Mouse (Mus musculus): ENCODE data around the gene Pitpnc1. TPM values are rescaled to one million over a fixed set of nuclear protein-coding genes. Genes with fewer than 3 reads are reported as not detected.
A peak's percentile ranks its signal among the peaks of the same experiment; 100 is the strongest.

The Pitpnc1 gene
- polyA plus RNA-seq, 1 experiment from 2014 or later: 21.5 TPM

- Histone ChIP-seq H3K36me3 (peaks cover 4% of the 10 kb centered on the region; the same call in 1 of the 2 replicates), H3K27me3 (no peaks in the 10 kb centered on the region), H3K4me1 (peaks cover 62% of the 10 kb centered on the region), H3K9me3 (replicated peaks) (no peaks in the 10 kb centered on the region), H3K4me2 (peak overlapping the region; percentile 4; the same call in 1 of the 2 replicates), H3K9ac (no peak overlapping the region), H3K27ac (0 out of 2 replicates have a peak overlapping the region, but pooled peaks have one; percentile 32), H3K4me3 (replicated peaks) (no peak overlapping the region)
- WGBS: 55% methylated on average over 17 of the region's 17 CpGs
- ATAC-seq (replicated peaks; ENCODE audit: low FRiP score): peak; percentile 23; the same call in 1 of the 2 replicates
Observed at GRCm38 (mm10) chr11:107449169-107449910, 21.2 kb downstream of the Pitpnc1 start.

GRCm38 (mm10) chr11:107447915-107448314 lies 22.6 kb downstream of the Pitpnc1 start:
- ATAC-seq (replicated peaks; ENCODE audit: low FRiP score): no peak
- 81% methylated on average over 9 of the region's 9 CpGs for WGBS
- no peaks in the 10 kb centered on the region for H3K36me3 ChIP-seq

GRCm38 (mm10) chr11:107447349-107447748 lies 23.1 kb downstream of the Pitpnc1 start:
- 56% methylated on average over 5 of the region's 5 CpGs for WGBS
- H3K27me3 ChIP-seq: no peaks in the 10 kb centered on the region
- no peak overlapping the region for H3K4me3 ChIP-seq (replicated peaks)
- no peak overlapping the region for H3K4me2 ChIP-seq
- no peaks in the 10 kb centered on the region for H3K36me3 ChIP-seq
- no peak for ATAC-seq (replicated peaks; ENCODE audit: low FRiP score)
- H3K9ac ChIP-seq: no peak overlapping the region
- 0 out of 2 replicates have a peak overlapping the region, but pooled peaks have one; percentile 45 for H3K27ac ChIP-seq
- H3K9me3 ChIP-seq (replicated peaks): no peaks in the 10 kb centered on the region
- H3K4me1 ChIP-seq: peaks cover 71% of the 10 kb centered on the region

More at GRCm38 (mm10) chr11:107447915-107448314, 22.6 kb downstream of the Pitpnc1 start:
- Histone ChIP-seq H3K27me3 (no peaks in the 10 kb centered on the region), H3K9me3 (replicated peaks) (no peaks in the 10 kb centered on the region), H3K4me3 (replicated peaks) (no peak overlapping the region), H3K4me2 (no peak overlapping the region), H3K4me1 (peaks cover 72% of the 10 kb centered on the region), H3K27ac (no peak overlapping the region), H3K9ac (no peak overlapping the region)

- Histone ChIP-seq H3K9me3 (replicated peaks) (no peaks in the 10 kb centered on the region), H3K36me3 (no peaks in the 10 kb centered on the region), H3K9ac (no peak overlapping the region), H3K27ac (0 out of 2 replicates have a peak overlapping the region, but pooled peaks have one; percentile 45), H3K27me3 (no peaks in the 10 kb centered on the region), H3K4me3 (replicated peaks) (no peak overlapping the region), H3K4me1 (peaks cover 66% of the 10 kb centered on the region), H3K4me2 (no peak overlapping the region)
- no peak for ATAC-seq (replicated peaks; ENCODE audit: low FRiP score)
- WGBS: 70% methylated on average over 6 of the region's 6 CpGs
Observed at GRCm38 (mm10) chr11:107446650-107447049, 23.8 kb downstream of the Pitpnc1 start.

- Histone ChIP-seq H3K4me1 (peaks cover 57% of the 10 kb centered on the region), H3K27ac (no peak overlapping the region), H3K27me3 (no peaks in the 10 kb centered on the region), H3K9ac (no peak overlapping the region), H3K9me3 (replicated peaks) (no peaks in the 10 kb centered on the region), H3K4me2 (no peak overlapping the region), H3K36me3 (no peaks in the 10 kb centered on the region), H3K4me3 (replicated peaks) (no peak overlapping the region)
- no peak for ATAC-seq (replicated peaks; ENCODE audit: low FRiP score)
- 90% methylated on average over 3 of the region's 3 CpGs for WGBS
Observed at GRCm38 (mm10) chr11:107445683-107446082, 24.8 kb downstream of the Pitpnc1 start.

GRCm38 (mm10) chr11:107443121-107444095 lies 27.1 kb downstream of the Pitpnc1 start:
- Histone ChIP-seq H3K9me3 (replicated peaks) (no peaks in the 10 kb centered on the region; the same call in 1 of the 2 replicates), H3K27ac (peak overlapping the region; percentile 41; the same call in 1 of the 2 replicates), H3K9ac (no peak overlapping the region), H3K4me1 (peaks cover 35% of the 10 kb centered on the region), H3K4me2 (no peak overlapping the region), H3K27me3 (no peaks in the 10 kb centered on the region), H3K4me3 (replicated peaks) (no peak overlapping the region), H3K36me3 (no peaks in the 10 kb centered on the region)
- ATAC-seq (replicated peaks; ENCODE audit: low FRiP score): no peak
- 52% methylated on average over 12 of the region's 12 CpGs for WGBS

GRCm38 (mm10) chr11:107441050-107441449 lies 29.4 kb downstream of the Pitpnc1 start:
- WGBS: 53% methylated on average over 3 of the region's 3 CpGs
- no peaks in the 10 kb centered on the region; the same call in 1 of the 2 replicates for H3K9me3 ChIP-seq (replicated peaks)
- no peak overlapping the region for H3K4me2 ChIP-seq
- H3K4me1 ChIP-seq: peaks cover 20% of the 10 kb centered on the region
- ATAC-seq (replicated peaks; ENCODE audit: low FRiP score): no peak
- no peak overlapping the region for H3K9ac ChIP-seq
- H3K4me3 ChIP-seq (replicated peaks): no peak overlapping the region
- H3K27me3 ChIP-seq: no peaks in the 10 kb centered on the region
- H3K27ac ChIP-seq: no peak overlapping the region
- no peaks in the 10 kb centered on the region for H3K36me3 ChIP-seq

GRCm38 (mm10) chr11:107438140-107438539 lies 32.4 kb downstream of the Pitpnc1 start:
- H3K36me3 ChIP-seq: no peaks in the 10 kb centered on the region
- 77% methylated on average over 3 of the region's 3 CpGs for WGBS
- no peak overlapping the region for H3K9ac ChIP-seq
- peaks cover 5% of the 10 kb centered on the region for H3K4me1 ChIP-seq
- no peaks in the 10 kb centered on the region for H3K27me3 ChIP-seq
- ATAC-seq (replicated peaks; ENCODE audit: low FRiP score): no peak
- no peak overlapping the region for H3K4me2 ChIP-seq
- no peaks in the 10 kb centered on the region; the same call in 1 of the 2 replicates for H3K9me3 ChIP-seq (replicated peaks)
- no peak overlapping the region for H3K27ac ChIP-seq
- no peak overlapping the region for H3K4me3 ChIP-seq (replicated peaks)

GRCm38 (mm10) chr11:107437723-107438122 lies 32.8 kb downstream of the Pitpnc1 start:
- Histone ChIP-seq H3K9me3 (replicated peaks) (no peaks in the 10 kb centered on the region; the same call in 1 of the 2 replicates), H3K36me3 (no peaks in the 10 kb centered on the region), H3K4me3 (replicated peaks) (no peak overlapping the region), H3K4me2 (no peak overlapping the region), H3K27ac (no peak overlapping the region), H3K4me1 (peaks cover 2% of the 10 kb centered on the region; the same call in 1 of the 2 replicates), H3K9ac (no peak overlapping the region), H3K27me3 (no peaks in the 10 kb centered on the region)
- 73% methylated on average over 4 of the region's 4 CpGs for WGBS
- ATAC-seq (replicated peaks; ENCODE audit: low FRiP score): no peak

GRCm38 (mm10) chr11:107435776-107436449 lies 34.6 kb downstream of the Pitpnc1 start:
- H3K4me3 ChIP-seq (replicated peaks): no peak overlapping the region
- no peaks in the 10 kb centered on the region for H3K36me3 ChIP-seq
- no peaks in the 10 kb centered on the region; the same call in 1 of the 2 replicates for H3K9me3 ChIP-seq (replicated peaks)
- H3K9ac ChIP-seq: no peak overlapping the region
- no peak overlapping the region for H3K4me2 ChIP-seq
- no peaks in the 10 kb centered on the region for H3K27me3 ChIP-seq
- ATAC-seq (replicated peaks; ENCODE audit: low FRiP score): no peak
- H3K4me1 ChIP-seq: peaks cover 15% of the 10 kb centered on the region
- 86% methylated on average over 6 of the region's 6 CpGs for WGBS
- H3K27ac ChIP-seq: no peak overlapping the region

GRCm38 (mm10) chr11:107431197-107431965 lies 39.1 kb downstream of the Pitpnc1 start:
- Histone ChIP-seq H3K9ac (no peak overlapping the region), H3K27ac (peak overlapping the region; percentile 49), H3K9me3 (replicated peaks) (no peaks in the 10 kb centered on the region), H3K4me1 (peaks cover 17% of the 10 kb centered on the region), H3K4me2 (no peak overlapping the region), H3K36me3 (no peaks in the 10 kb centered on the region), H3K27me3 (no peaks in the 10 kb centered on the region), H3K4me3 (replicated peaks) (no peak overlapping the region)
- WGBS: 62% methylated on average over 7 of the region's 7 CpGs
- 0 out of 2 replicates have a peak, but pooled peaks have one; percentile 43 for ATAC-seq (replicated peaks; ENCODE audit: low FRiP score)
